Mouse (Mus musculus) ovary, adult 10 weeks (tissue): ENCODE data around the gene Gm16368. TPM values are rescaled to one million over a fixed set of nuclear protein-coding genes. Genes with fewer than 3 reads are reported as not detected.

Experiments used
- polyA plus RNA-seq: library from polyadenylated mRNA; stranded (reverse); fragments of 350-450 nt; fragmentation: Illumina TruSeq; extraction: RNeasy Lipid Tissue Mini Kit (QIAGEN cat#74804); gene quantifications from one replicate; pipeline ENCODE4 v1.2.3, GENCODE M21; 2014

The Gm16368 gene
- polyA plus RNA-seq, result not detected

GRCm38 (mm10) chr12:88083397-88083796, at the start of gene Gm16368:
Gene Gm16368, plus strand, starts transcription at chr12:88083697.

Other genes starting within 250 kb of the Gm16368 start
- gene Gm2001, start 241.4 kb upstream of the Gm16368 start, polyA plus RNA-seq, result not detected
- gene Gm2016, start 209.6 kb upstream of the Gm16368 start, polyA plus RNA-seq, result not detected
- gene Gm2022, start 188.3 kb upstream of the Gm16368 start, polyA plus RNA-seq, result not detected
- not detected for gene Gm2035, start 163.8 kb upstream of the Gm16368 start, polyA plus RNA-seq
- gene Gm2042, start 129.6 kb upstream of the Gm16368 start, polyA plus RNA-seq, result 95.4 TPM
- gene Gm2075, start 71.8 kb upstream of the Gm16368 start, polyA plus RNA-seq, result not detected
- gene Gm6803, start 64.9 kb upstream of the Gm16368 start, polyA plus RNA-seq, result not detected
- not detected for gene Gm2056, start 56.7 kb upstream of the Gm16368 start, polyA plus RNA-seq
- gene Gm10436, start 98.4 kb downstream of the Gm16368 start, polyA plus RNA-seq, result 75.3 TPM
- not detected for gene Gm8332, start 166.4 kb downstream of the Gm16368 start, polyA plus RNA-seq
- gene Gm5662, start 190.8 kb downstream of the Gm16368 start, polyA plus RNA-seq, result not detected
- not detected for gene Gm5039, start 240.3 kb downstream of the Gm16368 start, polyA plus RNA-seq